Mouse (Mus musculus) erythroblast, embryonic 14.5 days (primary cell): ENCODE data around the gene Mcm6.

Source experiments
- GATA1 ChIP-seq: IDR thresholded peaks from 2 replicates; pipeline ENCODE4 v1.6.1; 2012; ENCODE audit warnings: low read length, inconsistent platforms, mixed read lengths
- TAL1 ChIP-seq: IDR thresholded peaks from 3 replicates; pipeline ENCODE4 v1.6.1; 2012; ENCODE audit warnings: low read length, inconsistent platforms, mixed read lengths

GRCm38 (mm10) chr1:128337708-128338320 lies 21.6 kb downstream of the Mcm6 start:
- TF ChIP-seq GATA1 (no peak), TAL1 (no peak)
